Mouse (Mus musculus) kidney, embryonic 14.5 days (tissue): ENCODE results near the gene Slc22a26. TPM values are rescaled to one million over a fixed set of nuclear protein-coding genes. Genes with fewer than 3 reads are reported as not detected.
"Not testable (repeated sequence)": the region's sequence is repeated elsewhere in the genome, so short reads cannot be mapped to it uniquely, and the experiment has no call there.

ENCODE experiments used
- ATAC-seq: fragments of 200-750 bp; cut with Nextera tagmentation; 2 replicates; pipeline ENCODE4 v1.8.0; 2017; ENCODE audit warnings: moderate number of reproducible peaks, mild to moderate bottlenecking, moderate TSS enrichment, moderate library complexity; ENCODE audit not compliant: low FRiP score, low TSS enrichment
- H3K27ac ChIP-seq: fragments of 300-500 bp; sonication (generic); 2 replicates; pipeline ENCODE4 v1.5.1; 2014; ENCODE audit warnings: low read depth, mild to moderate bottlenecking, low read length, moderate library complexity, mixed read lengths
- H3K27me3 ChIP-seq: fragments of 300-500 bp; sonication (generic); 2 replicates; pipeline ENCODE4 v1.6.1; 2014; ENCODE audit warnings: mild to moderate bottlenecking, low read length; ENCODE audit not compliant: control insufficient read depth, insufficient read depth
- H3K36me3 ChIP-seq: fragments of 300-500 bp; sonication (generic); 2 replicates; pipeline ENCODE4 v1.6.1; 2014; ENCODE audit warnings: low read length, mixed read lengths; ENCODE audit not compliant: control insufficient read depth, insufficient read depth
- H3K4me1 ChIP-seq: fragments of 300-500 bp; sonication (generic); 2 replicates; pipeline ENCODE4 v1.6.1; 2014; ENCODE audit warnings: low read length, mixed read lengths; ENCODE audit not compliant: control insufficient read depth, insufficient read depth
- H3K4me2 ChIP-seq: fragments of 300-500 bp; sonication (generic); replicated peaks from 2 replicates; pipeline ENCODE4 v1.6.1; 2014; ENCODE audit warnings: low read depth, mild to moderate bottlenecking, low read length
- H3K4me3 ChIP-seq: fragments of 300-500 bp; sonication (generic); 2 replicates; pipeline ENCODE4 v1.5.1; 2014; ENCODE audit warnings: mild to moderate bottlenecking, low read length
- H3K9ac ChIP-seq: fragments of 300-500 bp; sonication (generic); 2 replicates; pipeline ENCODE4 v1.6.1; 2014; ENCODE audit warnings: low read depth, mild to moderate bottlenecking, low read length, moderate library complexity
- H3K9me3 ChIP-seq: fragments of 300-500 bp; sonication (generic); 2 replicates; pipeline ENCODE4 v1.6.1; 2016; ENCODE audit warnings: low read length; ENCODE audit not compliant: control insufficient read depth
- WGBS: fragments of 180-500 bp; shearing (Covaris S2); extraction: QIAGEN DNeasy Blood & Tissue Kit; methylation state at CpG from one replicate; pipeline ENCODE4 v1.1.7; 2014; 5-methylcytosine and 5-hydroxymethylcytosine counted together
- polyA plus RNA-seq: library from polyadenylated mRNA; unstranded; fragments of >200 nt; fragmentation: Nextera tagmentation; extraction: Ambion mirVana; gene quantifications from 2 replicates; pipeline ENCODE4 v1.2.1, GENCODE M21; 2014

Gene Slc22a26
- not detected in 2 replicates for polyA plus RNA-seq

- Histone ChIP-seq H3K9me3 (no peaks in the 10 kb centered on the region), H3K27me3 (no peaks in the 10 kb centered on the region), H3K4me1 (no peaks in the 10 kb centered on the region), H3K4me2 (no peak within 1 kb of the TSS), H3K9ac (no peak within 1 kb of the TSS), H3K27ac (no peak within 1 kb of the TSS), H3K36me3 (no peaks in the 10 kb centered on the region), H3K4me3 (no peak within 1 kb of the TSS)
- ATAC-seq = no peak
- WGBS = 81% methylated on average over 1 of the region's 1 CpGs
These were observed at the start of gene Slc22a26 for GRCm38 (mm10) chr19:7802571-7802970. Gene Slc22a26 (minus strand): TSS chr19:7802667.

DNA sequence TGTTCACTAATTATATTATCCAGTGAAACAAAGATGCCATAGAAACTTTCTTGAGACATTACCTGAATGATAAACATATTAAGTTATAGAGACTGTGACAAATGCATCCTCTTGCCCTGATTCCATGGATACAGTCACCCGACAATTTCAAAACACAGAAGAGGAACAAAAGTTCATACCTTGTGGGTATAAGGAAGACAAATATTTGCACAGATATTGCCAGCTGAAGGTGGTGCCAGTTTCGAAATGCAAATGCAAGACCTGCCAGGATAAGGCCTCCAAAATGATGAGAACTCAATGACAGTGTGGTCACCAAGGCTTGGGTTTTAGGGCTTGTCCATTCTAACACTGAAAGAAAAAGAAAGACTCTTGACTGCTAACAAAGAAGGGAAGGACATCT lies 27.4 kb upstream of the Slc22a26 start:
- H3K27me3 ChIP-seq = no peaks in the 10 kb centered on the region
- no peak overlapping the region for H3K27ac ChIP-seq
- no peaks in the 10 kb centered on the region for H3K9me3 ChIP-seq
- WGBS = 70% methylated on average over 2 of the region's 2 CpGs
- no peak for ATAC-seq
- no peak overlapping the region for H3K9ac ChIP-seq
- H3K36me3 ChIP-seq = no peaks in the 10 kb centered on the region
- H3K4me3 ChIP-seq = no peak overlapping the region
- H3K4me1 ChIP-seq = no peaks in the 10 kb centered on the region
- no peak overlapping the region for H3K4me2 ChIP-seq

GRCm38 (mm10) chr19:7790571-7790970 lies 11.9 kb downstream of the Slc22a26 start:
- WGBS = 96% methylated on average over 1 of the region's 1 CpGs
- H3K27ac ChIP-seq = no peak overlapping the region
- H3K4me2 ChIP-seq = no peak overlapping the region
- no peaks in the 10 kb centered on the region for H3K4me1 ChIP-seq
- no peaks in the 10 kb centered on the region for H3K9me3 ChIP-seq
- no peak overlapping the region for H3K9ac ChIP-seq
- no peak overlapping the region for H3K4me3 ChIP-seq
- no peak for ATAC-seq
- no peaks in the 10 kb centered on the region for H3K36me3 ChIP-seq
- H3K27me3 ChIP-seq = no peaks in the 10 kb centered on the region

- no peaks in the 10 kb centered on the region for H3K36me3 ChIP-seq
- WGBS = 84% methylated on average over 4 of the region's 4 CpGs
- H3K4me2 ChIP-seq = no peak overlapping the region
- H3K27me3 ChIP-seq = no peaks in the 10 kb centered on the region
- no peaks in the 10 kb centered on the region for H3K4me1 ChIP-seq
- H3K9me3 ChIP-seq = no peaks in the 10 kb centered on the region
- no peak overlapping the region for H3K27ac ChIP-seq
- no peak for ATAC-seq
- H3K9ac ChIP-seq = no peak overlapping the region
- no peak overlapping the region for H3K4me3 ChIP-seq
These were observed 27.2 kb downstream of the Slc22a26 start for GRCm38 (mm10) chr19:7775306-7775705.

- H3K9me3 ChIP-seq = no peaks in the 10 kb centered on the region
- no peaks in the 10 kb centered on the region for H3K36me3 ChIP-seq
- H3K4me2 ChIP-seq = no peak overlapping the region
- no peak overlapping the region for H3K9ac ChIP-seq
- H3K4me3 ChIP-seq = no peak overlapping the region
- 88% methylated on average over 2 of the region's 2 CpGs for WGBS
- ATAC-seq = no peak
- H3K4me1 ChIP-seq = no peaks in the 10 kb centered on the region
- H3K27ac ChIP-seq = no peak overlapping the region
- no peaks in the 10 kb centered on the region for H3K27me3 ChIP-seq
These were observed 36.3 kb downstream of the Slc22a26 start for GRCm38 (mm10) chr19:7766124-7766523.

- WGBS = 80% methylated on average over 3 of the region's 3 CpGs
- Histone ChIP-seq H3K27me3 (no peaks in the 10 kb centered on the region), H3K4me3 (no peak overlapping the region), H3K4me1 (no peaks in the 10 kb centered on the region), H3K9me3 (no peaks in the 10 kb centered on the region), H3K9ac (no peak overlapping the region), H3K27ac (no peak overlapping the region), H3K36me3 (no peaks in the 10 kb centered on the region), H3K4me2 (no peak overlapping the region)
- ATAC-seq = no peak
These were observed 36.9 kb downstream of the Slc22a26 start for GRCm38 (mm10) chr19:7765599-7765998.

DNA sequence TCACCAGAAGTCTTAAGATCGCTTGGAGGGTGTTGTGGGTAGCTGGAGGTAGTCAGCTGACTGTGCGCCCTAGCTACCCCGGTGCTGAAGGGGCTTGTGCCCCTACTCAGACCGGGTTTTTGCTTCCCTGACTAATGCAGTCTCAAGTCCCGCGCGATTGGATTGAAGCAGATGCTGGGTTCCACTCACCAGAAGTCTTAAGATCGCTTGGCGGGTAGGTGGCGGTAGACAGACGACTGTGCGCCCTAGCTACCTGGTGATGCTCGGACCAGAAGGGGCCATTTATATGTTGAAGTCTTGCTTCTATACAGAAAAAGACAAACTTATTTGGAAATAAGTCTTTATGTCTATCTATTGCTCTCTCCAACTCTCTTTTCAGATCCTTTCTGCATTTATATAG lies 49.1 kb downstream of the Slc22a26 start:
- not testable (repeated sequence) for ATAC-seq, H3K9ac ChIP-seq, H3K4me3 ChIP-seq, H3K36me3 ChIP-seq, H3K27me3 ChIP-seq, H3K4me2 ChIP-seq, H3K4me1 ChIP-seq, H3K27ac ChIP-seq, H3K9me3 ChIP-seq
- 71% methylated on average over 13 of the region's 13 CpGs for WGBS

Other genes with a start within 250 kb of the Slc22a26 start
- 7.4 and 8.1 TPM in 2 replicates for gene Pla2g16, start 245.2 kb downstream of the Slc22a26 start, polyA plus RNA-seq
- 0.70 and 1.2 TPM in 2 replicates for gene Lgals12, start 195.5 kb downstream of the Slc22a26 start, polyA plus RNA-seq
- not detected in 2 replicates for gene Hrasls5, start 190.1 kb downstream of the Slc22a26 start, polyA plus RNA-seq
- gene Slc22a19, start 91.4 kb downstream of the Slc22a26 start, polyA plus RNA-seq = 0.29 and 0.92 TPM in 2 replicates
- 0.09 TPM in 1 of 2 replicates, not detected in the other for gene Slc22a27, start 163.4 kb upstream of the Slc22a26 start, polyA plus RNA-seq